Mouse (Mus musculus) forebrain, embryonic 11.5 days (tissue): ENCODE measurements around the gene Cd38. TPM values are rescaled to one million over a fixed set of nuclear protein-coding genes. Genes with fewer than 3 reads are reported as not detected.

Experiments
- ATAC-seq: fragments of 200-750 bp; cut with Nextera tagmentation; replicated peaks from 2 replicates; pipeline ENCODE4 v1.8.0; 2017; ENCODE audit warnings: moderate TSS enrichment; ENCODE audit not compliant: low FRiP score
- DNase-seq: peaks from one replicate; pipeline ENCODE4 v3.0.0-alpha.2; 2017; ENCODE audit warnings: low spot score
- H3K27ac ChIP-seq: fragments of 300-500 bp; sonication (generic); 2 replicates; pipeline ENCODE4 v1.5.1; 2014; ENCODE audit warnings: low read depth, low read length
- H3K27me3 ChIP-seq: fragments of 300-500 bp; sonication (generic); 2 replicates; pipeline ENCODE4 v1.6.1; 2014; ENCODE audit warnings: mild to moderate bottlenecking, low read length, mixed read lengths; ENCODE audit not compliant: control insufficient read depth, insufficient read depth
- H3K36me3 ChIP-seq: fragments of 300-500 bp; sonication (generic); 2 replicates; pipeline ENCODE4 v1.6.1; 2014; ENCODE audit warnings: mild to moderate bottlenecking, low read length, moderate library complexity, mixed read lengths; ENCODE audit not compliant: control insufficient read depth, insufficient read depth
- H3K4me1 ChIP-seq: fragments of 300-500 bp; sonication (generic); replicated peaks from 2 replicates; pipeline ENCODE4 v1.6.1; 2014; ENCODE audit warnings: low read length, mixed read lengths; ENCODE audit not compliant: control insufficient read depth, insufficient read depth
- H3K4me2 ChIP-seq: fragments of 300-500 bp; sonication (generic); 2 replicates; pipeline ENCODE4 v1.6.1; 2014; ENCODE audit warnings: low read depth, mild to moderate bottlenecking, low read length, moderate library complexity, mixed read lengths; ENCODE audit not compliant: severe bottlenecking
- H3K4me3 ChIP-seq: fragments of 300-500 bp; sonication (generic); 2 replicates; pipeline ENCODE4 v1.5.1; 2014; ENCODE audit warnings: low read depth, low read length
- H3K9ac ChIP-seq: fragments of 300-500 bp; sonication (generic); 2 replicates; pipeline ENCODE4 v1.6.1; 2014; ENCODE audit warnings: low read length
- H3K9me3 ChIP-seq: fragments of 300-500 bp; sonication (generic); 2 replicates; pipeline ENCODE4 v1.6.1; 2016; ENCODE audit warnings: low read length, mixed read lengths; ENCODE audit not compliant: control insufficient read depth
- WGBS: fragments of 180-500 bp; shearing (Covaris S2); extraction: QIAGEN DNeasy Blood & Tissue Kit; methylation state at CpG from one replicate; pipeline ENCODE4 v1.1.7; 2014; 5-methylcytosine and 5-hydroxymethylcytosine counted together
- polyA plus RNA-seq: library from polyadenylated mRNA; unstranded; fragments of >200 nt; fragmentation: Nextera tagmentation; extraction: Ambion mirVana; gene quantifications from 2 replicates; pipeline ENCODE4 v1.2.1, GENCODE M21; 2014

The Cd38 gene
- 6.3 TPM in 2 replicates for polyA plus RNA-seq

GRCm38 (mm10) chr5:43868253-43868652 is at the start of gene Cd38:
Gene Cd38, plus strand, starts transcription at chr5:43868553.
- peaks cover 3% of the 10 kb centered on the region; the same call in 1 of the 2 replicates for H3K4me1 ChIP-seq
- H3K9ac ChIP-seq: peak within 1 kb of the TSS; percentile 28
- H3K36me3 ChIP-seq: no peaks in the 10 kb centered on the region
- peak within 1 kb of the TSS; percentile 22 for H3K4me3 ChIP-seq
- peak within 1 kb of the TSS; percentile 46 for H3K4me2 ChIP-seq
- no peak within 1 kb of the TSS for H3K27ac ChIP-seq
- ATAC-seq (no peak), DNase-seq (no peak)
- H3K27me3 ChIP-seq: no peaks in the 10 kb centered on the region
- no peaks in the 10 kb centered on the region for H3K9me3 ChIP-seq

GRCm38 (mm10) chr5:43818695-43819094 is 49.7 kb upstream of the Cd38 start, which contains the start of gene Bst1:
Gene Bst1, plus strand, starts transcription at chr5:43818885.
- Histone ChIP-seq H3K36me3 (no peaks in the 10 kb centered on the region), H3K4me1 (no peaks in the 10 kb centered on the region), H3K27me3 (no peaks in the 10 kb centered on the region), H3K27ac (no peak within 1 kb of the TSS), H3K9me3 (no peaks in the 10 kb centered on the region), H3K4me2 (no peak within 1 kb of the TSS), H3K9ac (no peak within 1 kb of the TSS), H3K4me3 (no peak within 1 kb of the TSS)
- no peak for ATAC-seq
- 57% methylated on average over 12 of the region's 12 CpGs for WGBS
- no peak for DNase-seq

GRCm38 (mm10) chr5:43820785-43821184 is 47.6 kb upstream of the Cd38 start:
- no peak overlapping the region for H3K9ac ChIP-seq
- H3K36me3 ChIP-seq: no peaks in the 10 kb centered on the region
- ATAC-seq (no peak), DNase-seq (no peak)
- no peak overlapping the region for H3K4me2 ChIP-seq
- WGBS: 93% methylated on average over 11 of the region's 11 CpGs
- no peaks in the 10 kb centered on the region for H3K27me3 ChIP-seq
- H3K4me3 ChIP-seq: no peak overlapping the region
- no peaks in the 10 kb centered on the region for H3K9me3 ChIP-seq
- no peaks in the 10 kb centered on the region for H3K4me1 ChIP-seq
- H3K27ac ChIP-seq: no peak overlapping the region

- no peaks in the 10 kb centered on the region for H3K4me1 ChIP-seq
- no peak within 1 kb of the TSS for H3K9ac ChIP-seq
- no peaks in the 10 kb centered on the region for H3K27me3 ChIP-seq
- WGBS: 86% methylated on average over 19 of the region's 19 CpGs
- H3K4me2 ChIP-seq: no peak within 1 kb of the TSS
- H3K4me3 ChIP-seq: no peak within 1 kb of the TSS
- no peak for ATAC-seq
- H3K36me3 ChIP-seq: no peaks in the 10 kb centered on the region
- no peak within 1 kb of the TSS for H3K27ac ChIP-seq
- no peaks in the 10 kb centered on the region for H3K9me3 ChIP-seq
- no peak for DNase-seq
Observed at GRCm38 (mm10) chr5:43821538-43821937, 46.8 kb upstream of the Cd38 start, which contains the start of gene Fbxl5. Gene Fbxl5, minus strand, starts transcription at chr5:43821638.

GRCm38 (mm10) chr5:43822199-43822598 is 46.2 kb upstream of the Cd38 start:
- Histone ChIP-seq H3K27ac (no peak overlapping the region), H3K36me3 (no peaks in the 10 kb centered on the region), H3K4me2 (no peak overlapping the region), H3K27me3 (no peaks in the 10 kb centered on the region), H3K4me1 (no peaks in the 10 kb centered on the region), H3K9ac (no peak overlapping the region), H3K9me3 (no peaks in the 10 kb centered on the region), H3K4me3 (no peak overlapping the region)
- DNase-seq (no peak), ATAC-seq (no peak)
- WGBS: 66% methylated on average over 8 of the region's 8 CpGs

- Histone ChIP-seq H3K4me3 (no peak overlapping the region), H3K4me1 (no peaks in the 10 kb centered on the region), H3K36me3 (no peaks in the 10 kb centered on the region), H3K27ac (no peak overlapping the region), H3K9me3 (no peaks in the 10 kb centered on the region), H3K27me3 (no peaks in the 10 kb centered on the region), H3K9ac (no peak overlapping the region), H3K4me2 (no peak overlapping the region)
- WGBS: 81% methylated on average over 3 of the region's 3 CpGs
- ATAC-seq (no peak), DNase-seq (no peak)
Observed at GRCm38 (mm10) chr5:43822824-43823223, 45.5 kb upstream of the Cd38 start.

- Histone ChIP-seq H3K9me3 (no peaks in the 10 kb centered on the region), H3K27me3 (no peaks in the 10 kb centered on the region), H3K4me1 (no peaks in the 10 kb centered on the region), H3K9ac (no peak overlapping the region), H3K4me3 (no peak overlapping the region), H3K36me3 (no peaks in the 10 kb centered on the region), H3K27ac (no peak overlapping the region), H3K4me2 (no peak overlapping the region)
- DNase-seq (no peak), ATAC-seq (no peak)
- WGBS: 93% methylated on average over 3 of the region's 3 CpGs
Observed at GRCm38 (mm10) chr5:43824580-43824979, 43.8 kb upstream of the Cd38 start.

- H3K27ac ChIP-seq: no peak overlapping the region
- H3K4me3 ChIP-seq: no peak overlapping the region
- H3K4me1 ChIP-seq: no peaks in the 10 kb centered on the region
- no peak overlapping the region for H3K4me2 ChIP-seq
- H3K27me3 ChIP-seq: no peaks in the 10 kb centered on the region
- no peak overlapping the region for H3K9ac ChIP-seq
- WGBS: 90% methylated on average over 2 of the region's 2 CpGs
- no peak for DNase-seq
- H3K9me3 ChIP-seq: no peaks in the 10 kb centered on the region
- no peak for ATAC-seq
- H3K36me3 ChIP-seq: no peaks in the 10 kb centered on the region
Observed at GRCm38 (mm10) chr5:43826883-43827282, 41.5 kb upstream of the Cd38 start.

GRCm38 (mm10) chr5:43827366-43827765 is 41.0 kb upstream of the Cd38 start:
- Histone ChIP-seq H3K4me2 (no peak overlapping the region), H3K27ac (no peak overlapping the region), H3K9ac (no peak overlapping the region), H3K4me3 (no peak overlapping the region), H3K27me3 (no peaks in the 10 kb centered on the region), H3K36me3 (no peaks in the 10 kb centered on the region), H3K4me1 (no peaks in the 10 kb centered on the region), H3K9me3 (no peaks in the 10 kb centered on the region)
- WGBS: 83% methylated on average over 9 of the region's 9 CpGs
- ATAC-seq (no peak), DNase-seq (no peak)
